Mouse (Mus musculus): ENCODE results near the gene Nol10.

DNA sequence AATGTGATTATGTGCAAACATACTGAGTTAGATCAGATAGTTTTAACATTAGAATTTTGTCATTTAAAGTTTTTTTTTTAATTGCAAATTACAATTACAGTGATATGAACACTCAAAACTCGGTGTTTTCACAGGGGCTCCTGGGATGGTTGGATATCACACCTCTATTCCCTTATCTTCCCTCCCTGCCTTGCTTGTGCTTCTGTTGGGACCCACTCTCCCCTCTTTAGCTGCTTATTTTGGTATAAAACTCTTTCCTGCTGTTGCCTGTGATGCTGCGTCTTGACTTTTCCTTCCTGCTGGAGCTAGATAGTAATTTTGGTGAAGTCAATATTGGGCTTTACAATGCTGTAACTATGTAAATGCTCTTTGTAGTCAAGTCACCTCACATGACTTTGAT is 63.0 kb downstream of the Nol10 start:
- no peak for TF ChIP-seq CTCF (IDR thresholded peaks at IDR 0.05; ENCODE audit: low read depth)
- TF ChIP-seq EP300 (IDR thresholded peaks at IDR 0.05; ENCODE audit: low read depth): no peak

Measured in liver, postnatal 0 days (tissue).